11 mouse cellular contexts compared by ENCODE assay signal in the genomic region with DNA sequence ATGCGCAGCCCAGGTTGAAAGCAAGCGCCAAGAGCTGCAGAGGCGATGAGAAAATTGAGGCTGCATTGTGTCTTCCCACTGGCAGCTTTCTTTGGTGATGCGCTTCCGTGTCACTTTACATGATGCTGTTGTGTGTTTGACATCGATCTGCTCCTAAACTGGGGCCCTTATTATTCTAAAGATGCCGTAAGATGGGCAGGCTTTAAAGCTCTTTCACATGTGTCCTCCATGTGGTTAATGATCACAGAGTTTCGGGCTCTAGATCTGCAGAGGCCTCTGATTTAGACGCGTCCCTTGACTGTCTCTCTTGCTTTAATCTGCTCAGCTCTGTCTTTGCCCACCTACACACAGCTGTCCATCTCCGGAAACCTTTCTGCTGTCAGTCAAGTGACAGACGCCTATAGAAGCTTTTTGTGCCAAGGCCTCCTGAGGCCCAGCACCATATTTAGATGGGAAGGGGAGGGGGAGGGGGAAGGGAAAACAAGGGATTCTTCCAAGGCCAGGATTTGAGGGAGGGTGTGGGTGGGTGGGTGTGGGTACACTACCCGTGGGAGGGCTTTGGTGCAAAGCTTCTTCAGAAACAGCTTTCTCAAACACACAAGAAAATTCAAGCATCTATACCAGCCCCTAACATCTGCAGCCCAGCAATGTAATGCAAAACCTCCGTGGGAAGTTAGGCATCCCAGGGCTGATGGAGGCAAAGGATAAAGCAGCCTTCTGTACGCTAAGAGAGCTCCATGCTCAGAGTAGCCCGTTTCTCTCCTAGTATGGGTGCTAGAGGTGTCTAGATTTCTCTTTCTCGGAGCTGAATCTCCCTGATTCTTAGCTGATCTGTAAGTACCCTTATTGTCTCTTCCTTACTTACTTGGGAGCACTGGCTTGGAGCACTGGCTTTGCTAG. TPM values are rescaled to one million over a fixed set of nuclear protein-coding genes. Genes with fewer than 3 reads are reported as not detected.
DNase-seq lines count a peak whose midpoint lies in the region; ATAC-seq lines count a peak whose summit lies in the region.
"Had no signal": no experiment of that assay in that cellular context is flagged by ENCODE, and none has a peak within 500 bp of the region (broad histone marks: within the 10 kb centered on the region; RNA-seq: fewer than 3 reads in every experiment).

No protein-coding gene starts in this region.

- no peaks in the 10 kb centered on the region for H3K36me3 ChIP-seq in forebrain, embryonic 11.5 days (ENCODE audit: control insufficient read depth, insufficient read depth, low read length)
- no peaks in the 10 kb centered on the region for H3K36me3 ChIP-seq in hindbrain, embryonic 15.5 days
- no peaks in the 10 kb centered on the region for H3K36me3 ChIP-seq in neural tube, embryonic 13.5 days

- 0 out of 2 replicates have a peak, but pooled peaks have one; percentile 33 for ATAC-seq in forebrain, embryonic 11.5 days (replicated peaks; ENCODE audit: low FRiP score)
- ATAC-seq in hindbrain, embryonic 15.5 days (ENCODE audit: low FRiP score, low read depth), result no peak
- ATAC-seq in neural tube, embryonic 13.5 days (ENCODE audit: low read depth), result no peak

- H3K27me3 ChIP-seq in forebrain, embryonic 11.5 days (ENCODE audit: control insufficient read depth, insufficient read depth, low read length), result no peaks in the 10 kb centered on the region
- H3K27me3 ChIP-seq in hindbrain, embryonic 15.5 days, result 0 out of 2 replicates have a peak, but pooled peaks cover 2% of the 10 kb centered on the region
- H3K27me3 ChIP-seq in neural tube, embryonic 13.5 days, result peaks cover 22% of the 10 kb centered on the region

- no peaks in the 10 kb centered on the region for H3K9me3 ChIP-seq in forebrain, embryonic 11.5 days (ENCODE audit: control insufficient read depth, low read length)
- H3K9me3 ChIP-seq in hindbrain, embryonic 15.5 days, result no peaks in the 10 kb centered on the region
- no peaks in the 10 kb centered on the region for H3K9me3 ChIP-seq in neural tube, embryonic 13.5 days

- 11% methylated on average over 16 of the region's 17 CpGs for WGBS in forebrain, embryonic 11.5 days
- WGBS in hindbrain, embryonic 15.5 days, result 13% methylated on average over 16 of the region's 17 CpGs
- WGBS in neural tube, embryonic 13.5 days, result 17% methylated on average over 16 of the region's 17 CpGs

- no peak overlapping the region for H3K27ac ChIP-seq in forebrain, embryonic 11.5 days (ENCODE audit: low read depth, low read length)
- no peak overlapping the region; the same call in 1 of the 2 replicates for H3K27ac ChIP-seq in hindbrain, embryonic 15.5 days (replicated peaks)
- H3K27ac ChIP-seq in neural tube, embryonic 13.5 days (replicated peaks), result no peak overlapping the region
- H3K27ac ChIP-seq: gastrocnemius, adult 2 months had no signal

- H3K9ac ChIP-seq in forebrain, embryonic 11.5 days (ENCODE audit: low read length), result peak overlapping the region; percentile 43; the same call in 1 of the 2 replicates
- peak overlapping the region; percentile 3; the same call in 1 of the 2 replicates for H3K9ac ChIP-seq in hindbrain, embryonic 15.5 days
- peak overlapping the region; percentile 12; the same call in 1 of the 2 replicates for H3K9ac ChIP-seq in neural tube, embryonic 13.5 days

- peak; percentile 69 for DNase-seq in layer of hippocampus, adult 9-11 months
- DNase-seq in layer of hippocampus, adult 9-10 months (ENCODE audit: low spot score), result no peak
- no peak for DNase-seq in forebrain, embryonic 11.5 days (ENCODE audit: low spot score)
- no peak for DNase-seq in thymus, postnatal 14 days
- no peak for DNase-seq in kidney, adult 18-20 months
- DNase-seq: cerebellum, postnatal 25 days; gastrocnemius, adult 2 months; lung, postnatal 14 days; thymus, postnatal 36 days had no signal

- no peak overlapping the region for H3K4me3 ChIP-seq in forebrain, embryonic 11.5 days (ENCODE audit: low read depth, low read length)
- H3K4me3 ChIP-seq in hindbrain, embryonic 15.5 days, result no peak overlapping the region
- no peak overlapping the region for H3K4me3 ChIP-seq in neural tube, embryonic 13.5 days
- H3K4me3 ChIP-seq: gastrocnemius, adult 2 months had no signal

- H3K4me2 ChIP-seq in forebrain, embryonic 11.5 days (ENCODE audit: low read depth, low read length, severe bottlenecking), result peak overlapping the region; percentile 39
- H3K4me2 ChIP-seq in hindbrain, embryonic 15.5 days, result peak overlapping the region; percentile 34
- H3K4me2 ChIP-seq in neural tube, embryonic 13.5 days, result peak overlapping the region; percentile 36

- peaks cover 4% of the 10 kb centered on the region; the same call in 1 of the 2 replicates for H3K4me1 ChIP-seq in forebrain, embryonic 11.5 days (replicated peaks; ENCODE audit: control insufficient read depth, insufficient read depth, low read length)
- peaks cover 20% of the 10 kb centered on the region for H3K4me1 ChIP-seq in hindbrain, embryonic 15.5 days (replicated peaks)
- peaks cover 20% of the 10 kb centered on the region for H3K4me1 ChIP-seq in neural tube, embryonic 13.5 days (replicated peaks)

RNA-seq across cellular contexts. Expression of a gene that starts 7.0 kb away (rescaled TPM):
- 38.4 and 42.9 TPM in 2 replicates for polyA plus RNA-seq in forebrain, embryonic 11.5 days (2014; fragmentation: Nextera tagmentation; extraction: Ambion mirVana)
- 37.9 and 49.8 TPM in 2 replicates for polyA plus RNA-seq in hindbrain, embryonic 15.5 days (2015; fragmentation: Nextera tagmentation; extraction: Ambion mirVana)
- 27.0 and 29.0 TPM in 2 replicates for polyA plus RNA-seq in neural tube, embryonic 13.5 days (2015; fragmentation: Nextera tagmentation; extraction: Ambion mirVana)
